Mouse (Mus musculus): ENCODE measurements at regions not wholly inside any gene's neighbourhood (a gene's known extent, or its start where the extent isn't known, plus 50 kb on each side); places are given as distances from the start of the nearest gene placed in this dataset.

- TF ChIP-seq TAL1 (IDR thresholded peaks at IDR 0.05; ENCODE audit: low read length) = no peak
- no peak for TF ChIP-seq GATA1 (IDR thresholded peaks at IDR 0.05; ENCODE audit: low read length)
These were observed 487.1 kb upstream of the Mef2c start for GRCm38 (mm10) chr13:83016686-83017085.
